Mouse (Mus musculus): ENCODE results near the gene Gm17087.
A peak's percentile ranks its signal among the peaks of the same experiment; 100 is the strongest.

Gm17087 gene

DNA sequence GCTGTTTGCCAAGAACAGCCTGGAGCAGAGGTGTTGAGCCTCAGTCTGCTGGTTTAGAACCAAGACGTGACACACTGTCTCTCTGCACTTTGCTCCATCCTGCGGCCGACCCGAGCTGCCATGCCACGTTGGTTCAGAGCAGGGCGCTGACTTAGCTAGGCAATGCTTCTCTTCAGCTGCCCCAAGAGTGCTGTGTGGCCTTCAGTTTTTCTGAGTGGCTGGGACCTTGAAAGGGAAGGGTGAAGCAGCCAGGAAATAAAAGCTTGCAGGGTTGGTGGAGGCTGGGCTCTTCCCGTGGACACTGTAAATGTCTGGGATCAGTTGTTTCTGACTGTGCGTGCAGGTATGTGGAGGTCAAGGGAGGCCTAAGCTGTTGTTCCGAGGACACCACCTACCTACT lies 20.4 kb downstream of the Gm17087 start:
- DNase-seq (ENCODE audit: low read depth, low spot score), result no peak

DNA sequence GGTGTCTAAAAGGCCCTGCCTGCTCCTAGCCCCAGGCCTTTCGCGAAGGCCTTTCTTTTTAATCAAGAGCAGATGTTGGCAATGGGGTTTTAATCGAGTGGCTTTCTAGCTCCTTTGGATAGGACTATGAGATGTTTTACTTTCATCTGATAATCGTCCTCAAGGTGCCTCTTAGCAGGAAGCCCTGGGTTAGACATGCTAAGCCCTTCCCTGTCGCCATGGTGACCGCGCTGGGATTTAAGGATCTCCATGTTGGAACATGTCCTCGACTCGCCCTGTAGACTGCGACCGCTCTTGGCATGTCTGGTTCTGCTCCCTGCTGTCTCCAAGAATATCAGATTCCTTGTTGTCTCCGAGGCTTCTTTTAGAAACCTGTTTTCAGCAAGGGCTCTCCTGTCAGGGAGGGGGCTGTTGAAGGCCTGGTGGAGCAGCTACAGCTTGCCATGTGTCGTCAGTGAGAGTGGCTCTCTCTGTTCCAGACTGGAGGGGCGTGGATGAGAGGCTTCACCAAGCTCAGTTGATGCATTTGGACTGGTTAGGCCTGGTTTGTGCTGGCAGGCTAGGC lies 24.7 kb downstream of the Gm17087 start:
- no peak for DNase-seq (ENCODE audit: low read depth, low spot score)

DNA sequence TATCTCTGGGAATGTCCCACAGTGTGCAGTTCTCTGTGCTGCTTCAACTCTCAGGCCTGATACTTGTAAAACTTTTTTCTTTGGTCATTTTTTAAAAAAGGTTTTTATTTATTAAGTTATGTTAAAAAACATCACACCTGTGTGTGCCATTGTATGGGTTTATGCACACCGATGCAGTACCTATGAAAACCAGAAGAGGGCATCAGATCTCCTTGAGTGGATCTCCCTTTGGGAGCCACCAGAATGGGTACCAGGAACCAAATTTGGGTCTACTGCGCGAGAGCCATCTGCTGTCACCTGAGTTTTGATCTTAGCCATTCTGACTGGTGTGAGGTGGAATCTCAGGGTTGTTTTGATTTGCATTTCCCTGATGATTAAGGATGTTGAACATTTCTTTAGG lies 28.6 kb downstream of the Gm17087 start:
- peak; percentile 4 for DNase-seq (ENCODE audit: low read depth, low spot score)

DNA sequence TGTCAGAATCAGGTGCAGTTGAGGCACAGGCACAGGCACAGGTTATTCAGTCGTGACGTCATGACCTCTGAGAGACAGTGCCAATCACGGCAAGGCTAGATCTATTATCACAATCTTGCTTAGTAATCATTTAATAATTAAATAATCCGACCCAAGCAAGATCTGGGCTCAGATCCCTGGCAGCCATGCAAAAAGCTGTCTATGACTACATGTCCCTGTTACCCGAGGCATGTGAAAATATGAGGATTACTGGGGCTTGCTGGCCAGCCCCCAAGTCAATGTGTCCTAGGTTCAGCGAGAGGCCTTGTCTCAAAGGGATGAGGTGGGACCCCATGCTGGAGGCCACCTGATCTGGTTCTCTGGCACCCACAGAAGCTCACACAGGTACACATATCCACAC lies 30.2 kb downstream of the Gm17087 start:
- DNase-seq (ENCODE audit: low read depth, low spot score), result no peak

DNA sequence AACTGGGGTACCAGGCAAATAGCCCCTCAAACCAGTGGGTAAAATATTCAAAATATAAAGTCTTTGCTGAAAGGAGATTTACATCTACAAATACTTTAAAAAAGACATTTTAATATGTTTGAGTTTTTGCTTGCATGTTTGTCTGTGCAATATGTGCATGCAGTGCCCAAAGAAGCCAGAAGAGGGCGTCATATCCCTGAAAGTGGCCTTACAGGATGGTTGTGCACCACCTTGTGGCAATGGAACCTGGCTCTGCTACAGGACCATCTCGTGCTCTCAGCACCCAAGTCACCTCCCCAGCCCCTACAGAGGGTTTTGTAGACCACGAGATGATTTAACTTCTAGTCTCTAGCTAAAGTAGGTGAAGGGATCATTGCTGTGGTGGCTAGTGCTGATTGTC lies 32.9 kb downstream of the Gm17087 start:
- DNase-seq (ENCODE audit: low read depth, low spot score), result no peak

DNA sequence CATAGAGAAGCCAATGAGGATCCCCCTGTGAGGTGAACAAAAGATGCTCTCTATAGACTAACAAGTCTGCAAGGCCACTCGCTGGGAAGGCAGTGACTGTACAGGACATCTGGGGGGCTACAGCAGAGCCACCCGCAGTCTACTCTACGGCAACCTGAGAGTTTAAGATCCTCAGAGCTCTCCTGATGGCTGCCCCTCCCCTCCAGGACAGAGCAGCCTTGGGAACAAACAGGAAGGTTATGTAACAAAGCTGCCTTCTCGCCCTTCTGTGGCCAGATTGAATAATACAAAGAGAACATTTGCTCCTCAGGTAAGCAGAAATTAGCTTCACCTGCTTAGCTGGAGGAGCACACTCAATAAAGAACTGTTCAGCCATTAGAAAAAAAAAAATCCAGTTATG lies 34.1 kb downstream of the Gm17087 start:
- DNase-seq (ENCODE audit: low read depth, low spot score), result no peak

DNA sequence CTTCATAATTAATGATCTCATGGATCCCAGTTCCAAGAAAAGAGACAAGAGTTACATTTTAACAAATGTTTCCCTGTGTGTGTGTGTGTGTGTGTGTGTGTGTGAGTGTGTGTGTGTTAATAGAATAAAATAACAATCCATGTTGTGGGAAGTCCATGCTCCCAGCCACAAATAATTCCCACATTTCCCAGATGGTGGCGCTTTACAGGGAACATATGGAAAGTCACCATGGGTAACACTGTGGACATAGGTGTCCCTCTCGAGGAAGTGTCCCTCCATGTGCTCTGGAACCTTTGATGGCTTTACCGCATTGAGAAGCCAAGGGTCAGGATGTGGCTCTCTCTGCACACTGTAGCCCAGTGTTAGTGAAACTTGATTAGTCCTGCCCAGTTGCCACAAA lies 38.1 kb downstream of the Gm17087 start:
- DNase-seq (ENCODE audit: low read depth, low spot score), result no peak

DNA sequence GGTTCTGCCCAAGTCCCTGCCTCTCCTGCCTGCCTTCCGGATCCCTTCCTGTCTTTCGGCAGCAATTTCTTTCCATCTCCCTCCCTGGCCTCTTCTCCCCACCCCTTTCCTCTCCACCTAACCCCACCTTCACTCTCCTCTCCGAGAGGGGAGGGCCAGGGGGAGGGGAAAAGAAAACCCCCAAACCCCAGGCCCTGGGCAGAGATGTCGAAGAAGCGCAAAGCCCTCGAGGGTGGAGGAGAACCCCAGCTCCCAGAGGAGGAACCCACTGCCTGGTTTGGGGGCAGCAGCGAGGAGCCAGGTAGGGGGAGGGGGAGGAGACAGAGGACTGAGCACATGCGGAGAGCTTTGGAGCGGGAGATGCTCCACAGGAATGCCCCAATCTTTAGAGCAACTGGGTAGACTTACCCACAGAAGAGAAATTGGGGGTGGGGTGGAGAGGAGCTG lies 39.9 kb downstream of the Gm17087 start:
- DNase-seq (ENCODE audit: low read depth, low spot score), result no peak

DNA sequence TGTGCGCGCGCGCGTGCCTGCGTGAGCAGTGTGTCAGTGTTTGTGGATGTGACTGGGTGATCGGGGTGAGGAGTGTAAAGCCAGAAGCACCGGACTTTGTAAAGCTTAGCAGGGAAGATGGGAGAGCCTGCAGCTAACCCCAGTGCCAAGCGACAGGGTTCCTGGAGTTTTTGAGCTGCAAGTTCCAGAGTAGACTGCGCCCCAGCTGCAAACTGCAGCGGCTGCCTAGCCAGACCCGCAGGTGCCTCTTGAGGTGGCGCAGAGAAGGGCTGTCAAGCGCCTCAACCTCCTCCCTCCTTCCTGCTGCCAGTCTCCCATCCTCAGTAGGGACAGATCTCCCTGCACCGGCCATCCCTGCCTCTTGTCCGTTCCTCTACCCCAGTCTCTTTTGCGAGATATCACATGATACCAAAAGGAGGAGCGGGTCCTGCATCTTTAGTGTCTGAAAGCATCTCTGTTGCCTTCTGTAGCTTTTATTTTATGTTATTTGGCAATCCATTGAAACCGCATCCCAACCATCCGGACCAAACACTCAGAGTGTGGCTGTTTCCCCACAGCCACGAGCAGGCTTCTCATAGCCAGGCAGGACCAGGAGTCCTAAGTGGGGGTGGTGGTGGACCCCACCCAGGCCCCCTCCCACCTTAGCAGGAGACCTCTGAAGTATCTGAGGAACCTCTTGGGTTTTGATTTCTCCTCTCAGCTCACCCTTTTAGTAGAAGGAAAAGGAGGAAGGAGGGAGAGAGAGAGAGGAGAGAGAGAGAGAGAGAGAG lies 40.6 kb downstream of the Gm17087 start:
- DNase-seq (ENCODE audit: low read depth, low spot score), result no peak

DNA sequence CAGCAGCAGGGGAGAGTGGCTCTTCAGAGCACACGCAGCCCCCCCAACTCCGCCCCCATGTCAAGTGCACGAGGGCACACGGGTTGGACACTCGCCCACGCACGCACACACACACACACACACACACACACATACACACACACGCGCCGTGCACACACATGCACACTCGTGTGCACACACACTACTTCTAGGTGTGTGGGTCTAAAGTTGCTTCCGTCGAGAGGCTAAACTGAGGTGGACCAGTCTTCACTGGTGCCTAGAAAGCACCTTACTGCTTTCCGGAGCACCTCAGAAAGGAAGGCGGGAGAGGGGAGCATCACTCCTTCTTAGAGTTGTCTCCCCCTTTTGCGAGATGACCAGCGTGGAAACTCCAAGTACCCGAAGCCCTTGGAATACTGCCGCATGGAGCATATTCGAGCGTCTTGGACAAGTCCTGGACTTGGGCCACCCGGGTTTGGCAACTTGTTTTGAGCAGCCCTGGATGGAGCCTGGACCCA lies 41.5 kb downstream of the Gm17087 start, which contains the start of gene Pde10a:
Gene Pde10a (plus strand): TSS at position 148 of the 497 bp plus-strand sequence.
- no peak for DNase-seq (ENCODE audit: low read depth, low spot score)

DNA sequence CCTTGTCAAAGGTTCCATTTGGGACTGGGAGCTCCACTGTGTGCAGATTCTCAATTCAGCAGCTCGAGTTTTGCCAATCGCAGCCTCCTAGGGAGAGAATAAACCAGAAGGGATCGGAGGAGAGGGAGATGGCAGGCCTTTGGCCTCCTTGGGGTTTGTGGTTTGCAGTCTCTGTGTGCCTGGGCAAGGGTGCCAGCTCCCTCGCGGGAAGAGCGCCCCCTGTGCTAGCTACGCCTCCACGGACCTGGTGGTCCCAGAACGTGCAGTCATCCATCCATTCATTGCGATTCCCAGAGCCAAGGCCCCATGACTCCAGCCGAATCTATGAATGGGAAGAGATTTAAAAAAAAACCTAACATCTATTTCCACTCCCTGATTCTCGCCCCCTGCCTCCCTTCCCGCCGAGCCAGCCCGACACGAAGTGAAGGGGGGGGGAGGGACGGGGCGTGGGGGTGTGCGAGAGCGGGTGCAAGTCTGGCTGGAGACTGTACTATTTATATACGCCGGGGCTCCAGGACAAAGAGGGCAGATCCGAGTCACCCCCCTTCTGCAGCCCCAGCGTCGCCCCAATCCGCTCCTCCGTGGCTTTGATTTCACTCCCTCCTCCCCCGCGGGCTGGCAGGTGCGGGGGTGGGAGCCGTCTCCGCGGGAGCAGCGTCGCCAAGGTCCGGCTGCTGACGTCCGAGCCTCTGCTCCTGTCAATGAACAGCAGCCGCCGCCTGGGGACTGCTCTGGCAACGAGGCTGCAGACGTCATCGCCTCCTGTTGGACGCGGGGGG lies 42.2 kb downstream of the Gm17087 start:
- no peak for DNase-seq (ENCODE audit: low read depth, low spot score)

DNA sequence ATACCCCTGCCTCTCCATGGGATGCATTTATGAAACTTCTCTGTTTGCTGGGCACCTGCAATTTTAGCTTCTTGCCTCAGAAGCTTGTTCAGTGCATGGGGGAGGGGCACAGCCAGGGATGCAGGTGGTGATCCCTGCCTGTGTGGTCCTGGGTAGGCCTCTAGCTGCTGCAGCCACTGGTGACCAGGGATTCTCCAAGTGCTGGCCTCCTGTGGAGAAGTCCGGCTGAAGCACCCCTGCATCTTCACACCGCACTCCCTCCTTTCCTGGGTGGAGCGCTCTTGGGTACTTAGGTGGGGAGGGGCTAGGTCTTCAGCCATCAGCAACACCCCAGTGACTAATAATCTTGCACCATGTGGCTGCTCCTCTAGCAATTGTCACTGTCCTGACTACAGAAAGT lies 42.8 kb downstream of the Gm17087 start:
- no peak for DNase-seq (ENCODE audit: low read depth, low spot score)

DNA sequence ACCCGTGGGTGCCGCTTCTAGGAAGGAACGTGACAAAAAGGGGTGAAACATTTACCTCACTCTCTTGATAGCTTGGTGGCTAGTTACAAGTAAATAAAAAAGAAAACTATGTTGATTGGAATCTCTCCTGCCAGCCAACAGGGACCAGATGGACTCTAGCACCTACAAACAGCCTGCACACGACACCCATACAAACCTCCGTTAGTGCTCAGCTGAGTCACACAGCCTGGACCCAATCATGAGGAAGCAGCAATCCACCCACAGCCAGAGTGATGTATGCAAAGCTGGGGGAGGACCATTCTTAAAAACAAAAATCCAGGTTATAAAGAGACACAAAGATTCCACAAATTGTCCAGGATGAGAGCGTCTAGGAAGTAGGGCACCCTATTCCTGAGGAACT lies 50.7 kb downstream of the Gm17087 start:
- DNase-seq (ENCODE audit: low read depth, low spot score), result no peak
